ENCODE assay signal across 7 mouse cellular contexts in the genomic region with DNA sequence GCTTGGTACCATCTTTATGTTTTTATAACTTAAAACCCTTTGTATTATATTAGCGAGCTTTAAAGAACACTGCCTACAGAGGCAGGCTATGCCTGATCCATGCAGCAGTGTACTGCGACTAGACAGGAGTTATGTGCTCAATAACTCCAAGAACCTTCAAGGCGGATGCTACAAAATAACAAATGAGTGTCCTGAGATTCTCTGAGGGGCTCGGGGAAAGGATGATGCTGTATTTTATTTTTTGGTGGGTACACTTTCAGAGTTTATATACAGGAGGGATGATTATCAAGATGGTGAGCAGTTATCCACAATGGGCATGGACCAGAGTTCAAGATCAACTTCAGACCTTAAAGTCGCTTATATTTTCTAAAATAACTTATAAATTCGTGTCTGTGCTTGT. TPM values are rescaled to one million over a fixed set of nuclear protein-coding genes. Genes with fewer than 3 reads are reported as not detected.
DNase-seq lines count a peak whose midpoint lies in the region; ATAC-seq and TF ChIP-seq lines count a peak whose summit lies in the region.

No protein-coding gene starts in this region.

- 18% methylated on average over 6 of the region's 6 CpGs for WGBS in lung, embryonic 14.5 days
- 31% methylated on average over 6 of the region's 6 CpGs for WGBS in embryonic facial prominence, embryonic 12.5 days
- WGBS in intestine, postnatal 0 days, result 15% methylated on average over 6 of the region's 6 CpGs
- 13% methylated on average over 6 of the region's 6 CpGs for WGBS in neural tube, embryonic 15.5 days

- peak overlapping the region; percentile 76 for H3K4me2 ChIP-seq in lung, embryonic 14.5 days
- peak overlapping the region; percentile 62 for H3K4me2 ChIP-seq in embryonic facial prominence, embryonic 12.5 days (replicated peaks)
- H3K4me2 ChIP-seq in intestine, postnatal 0 days (replicated peaks; ENCODE audit: low read depth), result peak overlapping the region; percentile 86
- H3K4me2 ChIP-seq in neural tube, embryonic 15.5 days, result peak overlapping the region; percentile 62

- H3K27me3 ChIP-seq in lung, embryonic 14.5 days (ENCODE audit: insufficient read depth, low read length), result no peaks in the 10 kb centered on the region
- no peaks in the 10 kb centered on the region for H3K27me3 ChIP-seq in embryonic facial prominence, embryonic 12.5 days
- no peaks in the 10 kb centered on the region; the same call in 1 of the 2 replicates for H3K27me3 ChIP-seq in intestine, postnatal 0 days (replicated peaks; ENCODE audit: control insufficient read depth, insufficient read depth, low read length)
- H3K27me3 ChIP-seq in neural tube, embryonic 15.5 days (replicated peaks), result no peaks in the 10 kb centered on the region

- ATAC-seq in lung, embryonic 14.5 days (ENCODE audit: insufficient read depth), result no peak
- no peak for ATAC-seq in embryonic facial prominence, embryonic 12.5 days (ENCODE audit: insufficient number of reproducible peaks, insufficient read depth, low FRiP score, low TSS enrichment)
- ATAC-seq in intestine, postnatal 0 days, result no peak
- peak; percentile 33; the same call in 1 of the 2 replicates for ATAC-seq in neural tube, embryonic 15.5 days (ENCODE audit: low FRiP score)
- no peak for ATAC-seq in megakaryocyte progenitor cell, adult 5-6 weeks (replicated peaks; ENCODE audit: poor library complexity)

- peak overlapping the region; percentile 86 for H3K4me3 ChIP-seq in lung, embryonic 14.5 days (ENCODE audit: low read depth, low read length)
- H3K4me3 ChIP-seq in embryonic facial prominence, embryonic 12.5 days, result peak overlapping the region; percentile 83
- H3K4me3 ChIP-seq in intestine, postnatal 0 days (ENCODE audit: low read depth, low read length), result peak overlapping the region; percentile 84
- peak overlapping the region; percentile 75 for H3K4me3 ChIP-seq in neural tube, embryonic 15.5 days (replicated peaks)

- TF ChIP-seq CTCF in lung, embryonic 14.5 days (IDR thresholded peaks at IDR 0.05; ENCODE audit: low read depth), result no peak
- no peak for TF ChIP-seq CTCF in intestine, postnatal 0 days (IDR thresholded peaks at IDR 0.05; ENCODE audit: low read depth)

- peaks cover 8% of the 10 kb centered on the region; the same call in 1 of the 2 replicates for H3K36me3 ChIP-seq in lung, embryonic 14.5 days (ENCODE audit: insufficient read depth)
- H3K36me3 ChIP-seq in embryonic facial prominence, embryonic 12.5 days, result no peaks in the 10 kb centered on the region
- peaks cover 10% of the 10 kb centered on the region; the same call in 1 of the 2 replicates for H3K36me3 ChIP-seq in intestine, postnatal 0 days (ENCODE audit: control insufficient read depth, insufficient read depth)
- H3K36me3 ChIP-seq in neural tube, embryonic 15.5 days, result 0 out of 2 replicates have a peak, but pooled peaks cover 4% of the 10 kb centered on the region

- H3K9me3 ChIP-seq in lung, embryonic 14.5 days (ENCODE audit: low read depth, low read length), result no peaks in the 10 kb centered on the region
- no peaks in the 10 kb centered on the region for H3K9me3 ChIP-seq in embryonic facial prominence, embryonic 12.5 days
- H3K9me3 ChIP-seq in intestine, postnatal 0 days (ENCODE audit: control insufficient read depth), result no peaks in the 10 kb centered on the region
- H3K9me3 ChIP-seq in neural tube, embryonic 15.5 days (replicated peaks), result no peaks in the 10 kb centered on the region

- peak overlapping the region; percentile 97 for H3K27ac ChIP-seq in lung, embryonic 14.5 days (ENCODE audit: low read depth)
- H3K27ac ChIP-seq in embryonic facial prominence, embryonic 12.5 days, result peak overlapping the region; percentile 96
- H3K27ac ChIP-seq in intestine, postnatal 0 days (ENCODE audit: low read depth, low read length), result peak overlapping the region; percentile 89; the same call in 1 of the 2 replicates
- peak overlapping the region; percentile 93 for H3K27ac ChIP-seq in neural tube, embryonic 15.5 days (replicated peaks)

- DNase-seq in lung, embryonic 14.5 days, result peak; percentile 31
- no peak for DNase-seq in lung, postnatal 25 days (ENCODE audit: low spot score)
- DNase-seq in testis, postnatal 10 days (ENCODE audit: low spot score), result no peak

- H3K4me1 ChIP-seq in lung, embryonic 14.5 days (ENCODE audit: insufficient read depth), result no peaks in the 10 kb centered on the region
- peaks cover 10% of the 10 kb centered on the region for H3K4me1 ChIP-seq in embryonic facial prominence, embryonic 12.5 days
- H3K4me1 ChIP-seq in intestine, postnatal 0 days (replicated peaks; ENCODE audit: control insufficient read depth, insufficient read depth, low read length), result peaks cover 3% of the 10 kb centered on the region; the same call in 1 of the 2 replicates
- H3K4me1 ChIP-seq in neural tube, embryonic 15.5 days, result peaks cover 17% of the 10 kb centered on the region

- H3K9ac ChIP-seq in lung, embryonic 14.5 days, result peak overlapping the region; percentile 95
- peak overlapping the region; percentile 90 for H3K9ac ChIP-seq in embryonic facial prominence, embryonic 12.5 days
- H3K9ac ChIP-seq in intestine, postnatal 0 days (ENCODE audit: low read depth, low read length), result peak overlapping the region; percentile 93
- H3K9ac ChIP-seq in neural tube, embryonic 15.5 days (replicated peaks), result peak overlapping the region; percentile 83

RNA-seq across cellular contexts. Expression of gene Nprl3, which starts 0.7 kb away (rescaled TPM):
- polyA plus RNA-seq in lung, embryonic 14.5 days (2014; fragmentation: Nextera tagmentation; extraction: Ambion mirVana), result 44.0 and 46.3 TPM in 2 replicates
- 47.9 and 48.2 TPM in 2 replicates for polyA plus RNA-seq in embryonic facial prominence, embryonic 12.5 days (2016; fragmentation: Nextera tagmentation; extraction: Ambion mirVana)
- 19.8 and 20.7 TPM in 2 replicates for polyA plus RNA-seq in intestine, postnatal 0 days (2015; fragmentation: Nextera tagmentation; extraction: Ambion mirVana)
- polyA plus RNA-seq in neural tube, embryonic 15.5 days (2015; fragmentation: Nextera tagmentation; extraction: Ambion mirVana), result 38.8 and 42.5 TPM in 2 replicates
- 15.1 and 16.2 TPM in 2 replicates for total RNA-seq in megakaryocyte progenitor cell, adult 5-6 weeks (2015)
- 14.4 and 17.2 TPM in 2 replicates for total RNA-seq in megakaryocyte progenitor cell, adult 5-6 weeks (2017)

RNA-seq across cellular contexts. Expression of gene Hba-x, which starts 9.4 kb away (rescaled TPM):
- 211 and 266 TPM in 2 replicates for polyA plus RNA-seq in lung, embryonic 14.5 days (2014; fragmentation: Nextera tagmentation; extraction: Ambion mirVana)
- 1,599 and 1,804 TPM in 2 replicates for polyA plus RNA-seq in embryonic facial prominence, embryonic 12.5 days (2016; fragmentation: Nextera tagmentation; extraction: Ambion mirVana)
- polyA plus RNA-seq in intestine, postnatal 0 days (2015; fragmentation: Nextera tagmentation; extraction: Ambion mirVana), result 0.23 TPM in 1 of 2 replicates, not detected in the other
- polyA plus RNA-seq in neural tube, embryonic 15.5 days (2015; fragmentation: Nextera tagmentation; extraction: Ambion mirVana), result 33.0 and 50.2 TPM in 2 replicates
- not detected in 2 replicates for total RNA-seq in megakaryocyte progenitor cell, adult 5-6 weeks (2015)
- total RNA-seq in megakaryocyte progenitor cell, adult 5-6 weeks (2017), result not detected in 2 replicates

RNA-seq across cellular contexts. Expression of gene Hba-a1, which starts 16.5 kb away (rescaled TPM):
- 4,575 and 4,689 TPM in 2 replicates for polyA plus RNA-seq in lung, embryonic 14.5 days (2014; fragmentation: Nextera tagmentation; extraction: Ambion mirVana)
- 3,181 and 3,391 TPM in 2 replicates for polyA plus RNA-seq in embryonic facial prominence, embryonic 12.5 days (2016; fragmentation: Nextera tagmentation; extraction: Ambion mirVana)
- polyA plus RNA-seq in intestine, postnatal 0 days (2015; fragmentation: Nextera tagmentation; extraction: Ambion mirVana), result 405 and 624 TPM in 2 replicates
- 2,622 and 3,044 TPM in 2 replicates for polyA plus RNA-seq in neural tube, embryonic 15.5 days (2015; fragmentation: Nextera tagmentation; extraction: Ambion mirVana)
- total RNA-seq in megakaryocyte progenitor cell, adult 5-6 weeks (2015), result 14.0 and 28.9 TPM in 2 replicates
- total RNA-seq in megakaryocyte progenitor cell, adult 5-6 weeks (2017), result 9.4 and 10.0 TPM in 2 replicates

RNA-seq across cellular contexts. Expression of gene Hbq1b, which starts 20.0 kb away (rescaled TPM):
- polyA plus RNA-seq in lung, embryonic 14.5 days (2014; fragmentation: Nextera tagmentation; extraction: Ambion mirVana), result 1.8 and 2.1 TPM in 2 replicates
- polyA plus RNA-seq in embryonic facial prominence, embryonic 12.5 days (2016; fragmentation: Nextera tagmentation; extraction: Ambion mirVana), result 2.5 and 4.6 TPM in 2 replicates
- polyA plus RNA-seq in intestine, postnatal 0 days (2015; fragmentation: Nextera tagmentation; extraction: Ambion mirVana), result not detected in 2 replicates
- 0.93 and 1.1 TPM in 2 replicates for polyA plus RNA-seq in neural tube, embryonic 15.5 days (2015; fragmentation: Nextera tagmentation; extraction: Ambion mirVana)
- not detected in 2 replicates for total RNA-seq in megakaryocyte progenitor cell, adult 5-6 weeks (2015)
- total RNA-seq in megakaryocyte progenitor cell, adult 5-6 weeks (2017), result not detected in 2 replicates

RNA-seq across cellular contexts. Expression of gene Hba-a2, which starts 29.5 kb away (rescaled TPM):
- 11,972 and 11,979 TPM in 2 replicates for polyA plus RNA-seq in lung, embryonic 14.5 days (2014; fragmentation: Nextera tagmentation; extraction: Ambion mirVana)
- polyA plus RNA-seq in embryonic facial prominence, embryonic 12.5 days (2016; fragmentation: Nextera tagmentation; extraction: Ambion mirVana), result 6,828 and 7,450 TPM in 2 replicates
- polyA plus RNA-seq in intestine, postnatal 0 days (2015; fragmentation: Nextera tagmentation; extraction: Ambion mirVana), result 860 and 1,295 TPM in 2 replicates
- polyA plus RNA-seq in neural tube, embryonic 15.5 days (2015; fragmentation: Nextera tagmentation; extraction: Ambion mirVana), result 6,998 and 8,084 TPM in 2 replicates
- 26.3 and 54.4 TPM in 2 replicates for total RNA-seq in megakaryocyte progenitor cell, adult 5-6 weeks (2015)
- total RNA-seq in megakaryocyte progenitor cell, adult 5-6 weeks (2017), result 25.3 and 31.4 TPM in 2 replicates

Comparison
In these comparisons a context has a peak if more than half of its experiments do, and no peak if none do; other contexts are left out.
1. RNA of gene Hba-x, which starts 9.4 kb away (polyA plus RNA-seq): 1,599 to 1,804 TPM in embryonic facial prominence, embryonic 12.5 days, 211 to 266 TPM in lung, embryonic 14.5 days and 33.0 to 50.2 TPM in neural tube, embryonic 15.5 days; 0.23 TPM in intestine, postnatal 0 days; every median in the first group is over 10 times any median in the second.
2. Peak in every context shown above with its lines, with median percentiles within 50 percentile points of each other: H3K27ac ChIP-seq, H3K4me2 ChIP-seq, H3K4me3 ChIP-seq and H3K9ac ChIP-seq.